Mouse (Mus musculus): Measurements from ENCODE around the gene Hcrt.

- TF ChIP-seq CTCF (IDR thresholded peaks at IDR 0.05; ENCODE audit: control insufficient read depth, insufficient read depth, insufficient read length) (no peak), MYOD1 (IDR thresholded peaks at IDR 0.05; ENCODE audit: control insufficient read depth, insufficient read length, low read depth) (no peak), MAX (IDR thresholded peaks at IDR 0.05) (no peak), USF1 (IDR thresholded peaks at IDR 0.05; ENCODE audit: low read depth) (no peak), MYOG (IDR thresholded peaks at IDR 0.05; ENCODE audit: control insufficient read depth, extremely low read depth, insufficient read length) (no peak)
Measured at GRCm38 (mm10) chr11:100721776-100722492, 40.8 kb downstream of the Hcrt start.

Data from C2C12 (cell line).